Mouse (Mus musculus): ENCODE results near the gene Syt8. TPM values are rescaled to one million over a fixed set of nuclear protein-coding genes. Genes with fewer than 3 reads are reported as not detected.

Gene Syt8
- polyA plus RNA-seq, 1 experiment = not detected

DNA sequence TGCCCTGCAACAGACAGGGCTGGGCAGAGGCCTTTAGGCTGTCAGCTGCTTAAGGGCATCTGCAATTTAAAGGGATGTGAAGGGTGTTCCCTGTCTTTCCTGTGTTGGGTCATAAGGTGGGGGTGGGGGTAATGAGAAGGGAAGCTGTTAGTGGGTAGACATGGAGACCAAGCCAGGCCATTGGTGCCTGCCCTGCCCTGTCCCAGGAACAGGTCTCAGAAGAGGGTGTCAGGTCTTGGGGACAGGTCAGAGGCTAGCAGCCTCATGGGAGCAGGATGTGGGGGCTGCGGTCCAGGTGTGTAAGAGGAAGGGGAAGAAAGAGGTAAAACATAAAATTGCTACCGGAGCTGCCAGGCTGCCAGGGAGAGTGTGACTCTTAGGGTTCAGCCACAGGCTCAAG lies 26.8 kb downstream of the Syt8 start:
- H3K4me3 ChIP-seq (replicated peaks) = no peak overlapping the region
- no peaks in the 10 kb centered on the region for H3K9me3 ChIP-seq (ENCODE audit: control insufficient read depth, low read length)
- H3K36me3 ChIP-seq (ENCODE audit: control insufficient read depth) = no peaks in the 10 kb centered on the region
- H3K27me3 ChIP-seq (ENCODE audit: control insufficient read depth) = no peaks in the 10 kb centered on the region
- no peaks in the 10 kb centered on the region for H3K4me1 ChIP-seq (ENCODE audit: control insufficient read depth)
- TF ChIP-seq TAL1 (IDR thresholded peaks at IDR 0.05; ENCODE audit: low read length) = no peak
- no peak for TF ChIP-seq GATA1 (IDR thresholded peaks at IDR 0.05; ENCODE audit: low read length)

DNA sequence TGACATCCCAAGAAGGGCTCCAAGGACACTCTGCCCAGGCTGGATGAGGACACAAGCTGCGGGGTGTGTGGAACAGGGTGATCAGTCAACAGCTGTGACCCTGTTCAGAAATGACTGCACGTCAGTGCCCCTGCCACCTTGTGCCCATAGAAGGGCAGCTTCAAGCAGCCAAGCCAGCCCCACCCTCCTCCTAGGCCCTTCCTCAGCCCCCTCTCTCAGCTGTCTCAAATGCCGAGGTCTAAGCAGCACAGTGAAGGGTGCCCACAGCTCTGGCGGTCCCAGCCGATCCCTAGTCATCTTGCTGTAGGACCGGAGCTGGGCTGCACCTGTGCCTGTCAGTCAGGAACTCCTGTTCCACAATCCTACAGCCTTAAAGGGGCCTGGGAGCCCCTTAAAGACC lies 27.5 kb downstream of the Syt8 start:
- H3K36me3 ChIP-seq (ENCODE audit: control insufficient read depth) = no peaks in the 10 kb centered on the region
- H3K27me3 ChIP-seq (ENCODE audit: control insufficient read depth) = no peaks in the 10 kb centered on the region
- TF ChIP-seq TAL1 (IDR thresholded peaks at IDR 0.05; ENCODE audit: low read length) (no peak), GATA1 (IDR thresholded peaks at IDR 0.05; ENCODE audit: low read length) (no peak)
- no peaks in the 10 kb centered on the region for H3K4me1 ChIP-seq (ENCODE audit: control insufficient read depth)
- no peak overlapping the region for H3K4me3 ChIP-seq (replicated peaks)
- H3K9me3 ChIP-seq (ENCODE audit: control insufficient read depth, low read length) = no peaks in the 10 kb centered on the region

DNA sequence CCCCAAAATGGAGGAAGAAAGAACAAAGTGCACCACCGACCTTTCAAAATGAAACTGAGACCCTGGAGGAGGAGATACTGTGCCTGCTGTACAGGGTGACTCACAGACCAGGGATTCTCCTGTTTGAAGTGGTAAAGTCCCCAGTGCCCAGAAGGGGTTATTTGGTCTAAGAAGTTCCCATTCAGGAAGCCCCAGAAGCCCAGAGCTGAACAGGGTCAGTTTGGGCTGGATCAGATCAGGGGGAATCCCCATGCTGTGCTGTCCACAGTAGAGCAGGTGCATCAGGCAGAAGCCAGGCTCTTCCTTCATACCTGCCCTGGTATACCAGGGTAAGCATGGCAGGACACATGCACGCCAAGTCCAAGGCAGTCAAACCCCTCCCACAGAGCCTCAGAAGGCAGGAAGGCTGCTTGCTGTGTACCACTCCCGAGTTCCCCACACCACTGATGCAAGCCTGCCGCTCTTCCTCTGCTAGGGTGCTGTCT lies 28.0 kb downstream of the Syt8 start:
- Histone ChIP-seq H3K9me3 (ENCODE audit: control insufficient read depth, low read length) (no peaks in the 10 kb centered on the region), H3K27me3 (ENCODE audit: control insufficient read depth) (no peaks in the 10 kb centered on the region), H3K4me3 (replicated peaks) (no peak overlapping the region), H3K4me1 (ENCODE audit: control insufficient read depth) (no peaks in the 10 kb centered on the region), H3K36me3 (ENCODE audit: control insufficient read depth) (no peaks in the 10 kb centered on the region)
- TF ChIP-seq GATA1 (IDR thresholded peaks at IDR 0.05; ENCODE audit: low read length) (no peak), TAL1 (IDR thresholded peaks at IDR 0.05; ENCODE audit: low read length) (no peak)

DNA sequence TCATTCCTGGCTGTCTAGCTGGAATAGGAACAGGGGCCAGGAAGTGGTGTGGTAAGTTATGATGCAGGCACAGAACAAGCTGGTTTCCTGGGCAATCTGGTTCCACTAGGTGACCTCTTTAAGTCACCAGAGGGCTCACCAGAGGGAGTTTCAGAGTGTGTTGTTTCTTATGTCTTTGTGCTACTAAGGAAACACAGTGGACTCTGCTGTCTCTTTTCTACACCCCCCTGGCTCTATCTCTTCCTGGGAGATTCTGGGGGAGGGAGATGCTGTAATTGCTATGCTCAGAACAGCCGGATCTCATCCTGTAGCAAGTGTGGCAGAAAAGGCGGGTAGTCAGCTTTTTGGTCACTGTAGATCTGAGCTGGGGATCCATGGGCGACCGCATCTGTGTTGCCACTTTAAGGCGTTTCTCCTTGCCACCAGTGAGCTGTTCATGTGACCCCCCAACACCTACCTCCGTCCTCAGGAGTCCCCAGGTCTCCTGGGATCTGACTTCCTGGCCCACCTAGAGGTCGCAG lies 35.6 kb downstream of the Syt8 start:
- no peaks in the 10 kb centered on the region for H3K9me3 ChIP-seq (ENCODE audit: control insufficient read depth, low read length)
- no peak overlapping the region for H3K4me3 ChIP-seq (replicated peaks)
- no peaks in the 10 kb centered on the region for H3K4me1 ChIP-seq (ENCODE audit: control insufficient read depth)
- no peaks in the 10 kb centered on the region for H3K27me3 ChIP-seq (ENCODE audit: control insufficient read depth)
- H3K36me3 ChIP-seq (ENCODE audit: control insufficient read depth) = no peaks in the 10 kb centered on the region
- TF ChIP-seq GATA1 (IDR thresholded peaks at IDR 0.05; ENCODE audit: low read length) (no peak), TAL1 (IDR thresholded peaks at IDR 0.05; ENCODE audit: low read length) (no peak)

DNA sequence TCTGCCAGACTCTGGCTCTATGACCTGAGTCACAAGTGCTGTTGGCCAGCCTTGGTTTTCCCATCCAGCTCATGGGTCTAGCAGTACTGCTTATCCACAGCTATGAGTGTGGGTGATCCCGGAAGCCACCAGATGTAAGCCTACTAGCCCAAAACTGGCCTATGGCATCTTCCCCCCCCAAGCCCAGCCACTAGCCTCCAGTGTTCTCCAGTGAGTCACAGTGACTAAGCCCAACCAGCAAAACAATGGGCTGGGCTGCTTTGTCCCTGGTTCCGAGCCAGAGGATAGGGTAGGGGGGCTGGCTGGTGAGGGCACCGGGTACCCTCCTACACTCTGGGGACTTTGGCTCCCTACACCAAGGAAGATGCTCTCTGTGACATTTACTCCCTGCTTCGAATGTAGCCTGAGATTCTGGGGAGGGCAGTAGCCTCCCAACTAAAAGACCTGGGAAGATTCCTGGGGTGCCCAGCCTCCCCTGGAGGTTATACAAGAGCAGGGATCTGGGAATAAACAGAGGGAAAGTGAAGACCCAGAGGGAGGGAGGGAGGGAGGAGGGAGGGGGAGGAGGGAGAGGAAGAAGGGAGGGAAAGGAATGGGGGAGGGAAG lies 36.3 kb downstream of the Syt8 start:
- Histone ChIP-seq H3K36me3 (ENCODE audit: control insufficient read depth) (no peaks in the 10 kb centered on the region), H3K4me3 (replicated peaks) (no peak overlapping the region), H3K9me3 (ENCODE audit: control insufficient read depth, low read length) (no peaks in the 10 kb centered on the region), H3K4me1 (ENCODE audit: control insufficient read depth) (no peaks in the 10 kb centered on the region), H3K27me3 (ENCODE audit: control insufficient read depth) (no peaks in the 10 kb centered on the region)
- TF ChIP-seq TAL1 (IDR thresholded peaks at IDR 0.05; ENCODE audit: low read length) (no peak), GATA1 (IDR thresholded peaks at IDR 0.05; ENCODE audit: low read length) (no peak)

DNA sequence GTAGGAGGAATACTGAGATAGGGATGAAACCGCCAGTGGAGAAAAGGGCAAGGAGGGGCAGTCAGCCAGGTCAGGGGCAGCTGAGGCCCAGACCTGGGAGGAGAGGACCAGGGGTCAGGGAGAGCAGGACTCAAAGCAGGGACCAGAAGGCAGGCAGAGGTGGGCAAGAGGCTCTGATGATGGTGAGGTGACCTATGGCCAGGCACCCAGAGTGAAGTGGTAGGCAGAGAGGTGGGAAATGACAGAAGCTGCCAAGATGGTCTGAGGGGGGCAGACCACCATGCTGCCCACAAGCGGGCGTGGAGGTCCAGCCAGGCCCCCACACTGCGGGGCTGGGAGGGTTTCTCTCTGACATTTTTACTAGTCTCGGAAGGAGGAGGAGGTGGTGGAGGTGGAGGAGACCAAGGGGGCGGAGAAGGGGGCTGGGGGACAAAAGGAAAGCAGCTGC lies 36.8 kb downstream of the Syt8 start:
- no peaks in the 10 kb centered on the region for H3K4me1 ChIP-seq (ENCODE audit: control insufficient read depth)
- no peaks in the 10 kb centered on the region for H3K9me3 ChIP-seq (ENCODE audit: control insufficient read depth, low read length)
- H3K27me3 ChIP-seq (ENCODE audit: control insufficient read depth) = no peaks in the 10 kb centered on the region
- no peak overlapping the region for H3K4me3 ChIP-seq (replicated peaks)
- no peaks in the 10 kb centered on the region for H3K36me3 ChIP-seq (ENCODE audit: control insufficient read depth)
- no peak for TF ChIP-seq TAL1 (IDR thresholded peaks at IDR 0.05; ENCODE audit: low read length)
- TF ChIP-seq GATA1 (IDR thresholded peaks at IDR 0.05; ENCODE audit: low read length) = no peak

DNA sequence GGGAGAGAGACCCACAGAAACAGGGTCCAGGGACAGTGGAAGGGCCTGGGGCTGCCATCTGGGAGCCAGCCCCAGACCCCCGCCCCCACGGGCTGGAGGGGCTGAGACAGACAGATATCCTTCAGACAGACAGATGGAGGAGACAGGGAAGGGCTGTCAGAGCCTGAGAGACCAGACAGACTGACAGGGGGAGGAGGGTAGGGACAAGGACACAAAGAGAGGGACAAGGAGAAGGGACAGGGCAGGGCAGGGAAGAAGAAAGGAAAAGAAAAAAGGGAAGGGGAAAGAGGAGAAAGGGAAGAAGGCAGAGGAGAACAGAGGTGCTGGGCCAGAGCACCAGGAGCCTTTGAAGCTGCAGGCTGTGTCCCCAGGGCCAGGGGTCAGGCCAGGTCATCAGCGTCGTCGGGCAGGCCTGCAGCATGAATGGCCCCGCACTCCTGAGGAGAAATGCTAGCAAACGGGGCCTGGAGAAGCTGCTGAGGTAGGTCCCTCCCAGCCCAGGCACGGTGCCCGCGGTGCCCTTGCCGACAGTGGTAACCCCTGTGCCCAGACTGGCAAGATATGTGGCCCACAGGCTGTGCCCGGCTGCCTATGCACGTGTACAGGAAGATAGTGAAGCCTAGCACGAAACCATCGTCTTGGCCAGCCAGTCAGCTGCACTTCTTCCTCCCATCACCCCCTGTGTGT lies 37.4 kb downstream of the Syt8 start:
- Histone ChIP-seq H3K4me1 (ENCODE audit: control insufficient read depth) (no peaks in the 10 kb centered on the region), H3K4me3 (replicated peaks) (no peak overlapping the region), H3K27me3 (ENCODE audit: control insufficient read depth) (no peaks in the 10 kb centered on the region), H3K9me3 (ENCODE audit: control insufficient read depth, low read length) (no peaks in the 10 kb centered on the region), H3K36me3 (ENCODE audit: control insufficient read depth) (no peaks in the 10 kb centered on the region)
- TF ChIP-seq TAL1 (IDR thresholded peaks at IDR 0.05; ENCODE audit: low read length) (no peak), GATA1 (IDR thresholded peaks at IDR 0.05; ENCODE audit: low read length) (no peak)

DNA sequence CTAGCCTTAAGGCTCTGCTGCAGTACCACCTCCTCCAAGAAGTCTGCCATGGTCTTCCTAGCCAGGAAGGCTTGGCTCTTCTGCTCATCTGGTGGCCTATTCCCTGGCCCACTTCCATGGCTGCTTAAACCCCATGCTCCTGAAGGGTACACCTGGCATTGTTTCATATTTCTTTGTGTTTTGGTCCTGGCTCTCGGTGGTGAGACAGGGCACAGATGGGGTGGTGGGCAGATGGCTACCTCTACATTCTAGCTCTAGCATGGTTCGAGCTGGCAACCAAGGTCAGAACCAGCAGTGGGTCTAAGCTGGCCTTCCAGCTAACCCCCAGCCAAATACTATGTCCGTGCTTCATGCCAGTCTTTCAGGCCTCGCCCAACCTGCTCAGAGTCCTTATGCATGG lies 38.3 kb downstream of the Syt8 start:
- Histone ChIP-seq H3K36me3 (ENCODE audit: control insufficient read depth) (no peaks in the 10 kb centered on the region), H3K27me3 (ENCODE audit: control insufficient read depth) (no peaks in the 10 kb centered on the region), H3K4me3 (replicated peaks) (no peak overlapping the region), H3K4me1 (ENCODE audit: control insufficient read depth) (no peaks in the 10 kb centered on the region), H3K9me3 (ENCODE audit: control insufficient read depth, low read length) (no peaks in the 10 kb centered on the region)
- no peak for TF ChIP-seq TAL1 (IDR thresholded peaks at IDR 0.05; ENCODE audit: low read length)
- no peak for TF ChIP-seq GATA1 (IDR thresholded peaks at IDR 0.05; ENCODE audit: low read length)

DNA sequence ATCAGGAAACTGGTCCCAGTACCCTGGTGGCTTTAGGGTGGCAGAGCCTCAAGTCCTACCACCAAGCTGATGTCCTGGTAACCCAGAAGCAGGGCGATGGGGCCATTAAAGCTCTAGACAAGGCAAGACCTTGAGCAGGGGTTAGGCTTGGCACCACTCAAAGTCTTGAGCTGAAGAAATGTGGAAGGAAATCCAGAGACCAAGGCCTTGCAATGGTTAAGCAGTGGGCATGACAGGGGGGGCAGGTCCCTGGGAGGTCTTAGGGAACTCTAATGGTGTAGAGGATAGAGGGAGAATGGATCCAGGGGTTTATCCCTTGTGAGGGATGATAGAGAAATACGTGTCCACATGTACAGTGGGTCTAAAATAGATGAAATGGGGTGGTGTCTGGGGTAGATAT lies 38.8 kb downstream of the Syt8 start:
- TF ChIP-seq TAL1 (IDR thresholded peaks at IDR 0.05; ENCODE audit: low read length) = no peak
- no peak overlapping the region for H3K4me3 ChIP-seq (replicated peaks)
- H3K4me1 ChIP-seq (ENCODE audit: control insufficient read depth) = no peaks in the 10 kb centered on the region
- no peaks in the 10 kb centered on the region for H3K9me3 ChIP-seq (ENCODE audit: control insufficient read depth, low read length)
- H3K36me3 ChIP-seq (ENCODE audit: control insufficient read depth) = no peaks in the 10 kb centered on the region
- no peaks in the 10 kb centered on the region for H3K27me3 ChIP-seq (ENCODE audit: control insufficient read depth)

Measured in erythroblast, embryonic 14.5 days (primary cell).